Mouse (Mus musculus): ENCODE results near the gene Hic1. TPM values are rescaled to one million over a fixed set of nuclear protein-coding genes. Genes with fewer than 3 reads are reported as not detected.
"Not testable (repeated sequence)": the region's sequence is repeated elsewhere in the genome, so short reads cannot be mapped to it uniquely, and the experiment has no call there.

The Hic1 gene
- polyA plus RNA-seq, 1 experiment from 2014 or later, result 4.6 TPM

DNA sequence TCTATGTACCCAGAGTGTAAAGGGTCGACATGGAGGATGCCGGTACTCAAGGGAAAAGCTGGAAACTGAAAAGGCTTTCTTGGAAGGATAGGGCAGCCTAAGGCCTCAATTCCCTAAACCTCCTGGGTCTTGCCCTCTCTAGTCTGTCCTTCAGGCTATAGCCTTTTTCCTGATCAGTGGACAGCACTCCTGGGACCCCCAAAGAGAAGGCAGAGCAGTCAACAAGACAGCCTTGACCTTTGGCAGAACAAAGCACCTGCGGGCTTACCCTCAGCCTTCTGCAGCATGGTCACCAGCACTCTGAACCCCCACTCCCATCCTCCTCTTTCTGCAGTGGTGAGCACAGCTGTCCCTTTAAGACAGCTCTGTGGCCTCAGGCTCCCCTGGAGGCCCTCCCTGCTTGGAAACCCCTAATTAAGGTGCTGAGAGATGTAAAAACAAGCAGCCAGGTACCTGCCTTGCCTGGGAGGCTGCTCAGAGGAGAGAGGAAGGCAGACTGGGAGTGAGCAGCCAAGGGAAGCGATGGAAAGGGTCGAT is 21.7 kb upstream of the Hic1 start, which contains the start of gene Dph1:
Dph1 (minus strand) TSS at position 337 of the 537 bp plus-strand sequence.
- peaks cover 52% of the 10 kb centered on the region for H3K27me3 ChIP-seq (replicated peaks)
- 0 out of 2 replicates have a peak, but pooled peaks cover 2% of the 10 kb centered on the region for H3K36me3 ChIP-seq
- 58% methylated on average over 5 of the region's 5 CpGs for WGBS (ENCODE audit: insufficient replicate concordance)

DNA sequence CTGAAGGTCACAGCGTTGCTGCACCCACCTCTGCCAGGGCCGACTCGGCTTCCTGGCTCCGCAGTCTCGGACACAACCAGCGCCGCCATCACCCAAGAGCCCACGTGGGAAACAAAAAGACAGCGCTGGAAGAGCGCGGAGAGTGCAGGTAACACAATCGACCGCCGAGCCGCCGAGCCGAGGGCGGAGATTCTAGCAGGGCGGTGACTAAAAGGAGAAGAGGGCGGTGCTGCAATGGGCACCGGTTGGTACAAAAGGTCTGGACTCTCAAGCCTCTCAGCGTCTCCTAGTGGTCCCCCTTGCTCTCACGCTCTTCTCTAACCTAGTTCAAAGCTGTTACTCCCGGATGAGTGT is 21.0 kb upstream of the Hic1 start:
- peaks cover 45% of the 10 kb centered on the region for H3K27me3 ChIP-seq (replicated peaks)
- peaks cover 57% of the 10 kb centered on the region for H3K4me1 ChIP-seq
- peak overlapping the region; percentile 76 for H3K9ac ChIP-seq
- no peaks in the 10 kb centered on the region for H3K9me3 ChIP-seq (replicated peaks)
- peak overlapping the region; percentile 82 for H3K4me3 ChIP-seq
- ATAC-seq, result peak; percentile 79
- H3K4me2 ChIP-seq, result peak overlapping the region; percentile 90
- peaks cover 8% of the 10 kb centered on the region for H3K36me3 ChIP-seq
- H3K27ac ChIP-seq, result peak overlapping the region; percentile 84
- 2% methylated on average over 24 of the region's 24 CpGs for WGBS (ENCODE audit: insufficient replicate concordance)

More for the DNA sequence above, 21.7 kb upstream of the Hic1 start, which contains the start of gene Dph1:
- ATAC-seq, result no peak
- peaks cover 58% of the 10 kb centered on the region for H3K4me1 ChIP-seq
- H3K9me3 ChIP-seq (replicated peaks), result no peaks in the 10 kb centered on the region
- H3K4me3 ChIP-seq, result peak within 1 kb of the TSS; percentile 82
- peak within 1 kb of the TSS; percentile 90 for H3K4me2 ChIP-seq
- H3K27ac ChIP-seq, result peak within 1 kb of the TSS; percentile 84
- peak within 1 kb of the TSS; percentile 76 for H3K9ac ChIP-seq

DNA sequence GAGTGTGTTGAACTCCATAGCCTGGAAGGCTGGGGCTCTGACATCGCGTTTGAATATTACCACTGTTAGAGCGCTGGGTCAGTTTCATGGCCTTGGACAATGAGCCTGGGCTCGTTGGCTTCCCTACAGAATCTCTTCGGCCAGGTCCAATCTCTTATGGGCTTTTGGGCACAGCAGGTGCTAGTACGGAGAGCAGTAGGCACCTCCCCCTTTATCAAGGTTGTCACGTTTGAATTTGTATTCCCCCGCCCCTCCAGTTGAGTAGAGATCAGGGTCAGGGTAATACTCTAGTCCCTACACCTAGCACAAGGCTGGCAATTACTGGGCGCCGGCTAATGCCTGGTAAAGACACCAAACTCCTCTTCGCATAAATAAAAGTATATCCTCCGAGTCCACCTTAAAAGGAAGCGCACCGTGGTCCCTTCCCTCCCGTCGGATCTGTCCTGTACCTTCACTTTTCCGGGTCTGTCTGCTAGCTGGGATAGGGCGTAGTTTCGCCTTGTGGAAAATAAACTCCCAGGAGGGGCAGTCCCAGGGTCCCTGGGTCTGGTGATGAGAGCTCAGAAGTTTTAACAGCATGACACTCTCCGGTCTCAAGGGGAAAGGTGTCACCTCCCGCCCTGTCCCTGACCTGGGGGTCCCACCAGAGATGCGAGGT is 20.5 kb upstream of the Hic1 start:
- 0% methylated on average over 22 of the region's 22 CpGs for WGBS (ENCODE audit: insufficient replicate concordance)
- Histone ChIP-seq H3K4me3 (peak overlapping the region; percentile 82), H3K9ac (peak overlapping the region; percentile 76), H3K27ac (peak overlapping the region; percentile 84), H3K27me3 (replicated peaks) (peaks cover 40% of the 10 kb centered on the region), H3K4me1 (peaks cover 52% of the 10 kb centered on the region), H3K9me3 (replicated peaks) (no peaks in the 10 kb centered on the region), H3K4me2 (peak overlapping the region; percentile 90), H3K36me3 (peaks cover 13% of the 10 kb centered on the region)
- ATAC-seq, result peak; percentile 82

DNA sequence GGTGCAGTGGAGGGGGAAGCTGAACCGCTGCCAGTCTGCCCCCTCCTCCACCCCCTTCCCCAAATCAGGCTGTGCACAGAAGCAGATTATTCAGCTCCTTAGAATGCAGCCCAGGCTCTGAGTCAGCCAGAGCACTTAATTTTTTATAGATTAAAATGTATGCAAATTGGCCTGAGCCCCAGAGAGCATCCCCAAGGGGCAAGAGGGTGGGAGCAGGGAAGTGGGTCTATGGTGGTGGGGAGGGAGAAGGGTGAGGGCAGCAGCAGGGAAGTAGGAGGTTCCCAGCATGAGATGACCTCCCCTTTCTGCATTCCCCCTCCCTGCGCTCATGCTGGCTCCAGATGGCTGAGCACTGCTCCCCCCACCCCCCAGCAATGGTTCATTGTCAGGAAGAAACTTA is 15.7 kb upstream of the Hic1 start:
- 71% methylated on average over 2 of the region's 2 CpGs for WGBS (ENCODE audit: insufficient replicate concordance)
- Histone ChIP-seq H3K36me3 (peaks cover 61% of the 10 kb centered on the region), H3K9me3 (replicated peaks) (no peaks in the 10 kb centered on the region), H3K4me1 (peaks cover 18% of the 10 kb centered on the region), H3K9ac (no peak overlapping the region), H3K4me3 (no peak overlapping the region), H3K27me3 (replicated peaks) (no peaks in the 10 kb centered on the region), H3K4me2 (no peak overlapping the region), H3K27ac (no peak overlapping the region)
- no peak for ATAC-seq

DNA sequence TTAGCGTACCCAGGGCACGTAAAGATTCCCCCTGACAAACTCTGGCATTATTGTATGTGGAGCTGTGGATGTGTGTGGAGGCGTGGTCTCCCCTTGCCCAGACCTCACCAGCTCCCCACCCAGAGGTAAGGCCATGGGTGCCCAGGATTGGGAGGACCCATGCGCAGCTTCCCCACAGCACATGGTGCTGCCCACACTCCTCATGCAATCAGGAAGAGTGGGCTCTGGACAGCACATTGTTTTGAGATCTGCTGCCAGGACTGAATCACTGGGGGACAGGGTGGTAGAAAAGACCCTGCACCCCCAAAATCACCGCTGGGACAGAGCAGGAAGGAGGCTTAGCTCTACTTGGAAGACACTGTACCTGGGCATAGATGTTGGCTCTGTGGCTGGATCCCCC is 15.3 kb upstream of the Hic1 start:
- Histone ChIP-seq H3K27ac (no peak overlapping the region), H3K4me2 (no peak overlapping the region), H3K9ac (no peak overlapping the region), H3K4me3 (no peak overlapping the region), H3K4me1 (peaks cover 14% of the 10 kb centered on the region), H3K36me3 (peaks cover 63% of the 10 kb centered on the region), H3K9me3 (replicated peaks) (no peaks in the 10 kb centered on the region), H3K27me3 (replicated peaks) (no peaks in the 10 kb centered on the region)
- WGBS (ENCODE audit: insufficient replicate concordance), result 79% methylated on average over 5 of the region's 5 CpGs
- no peak for ATAC-seq

DNA sequence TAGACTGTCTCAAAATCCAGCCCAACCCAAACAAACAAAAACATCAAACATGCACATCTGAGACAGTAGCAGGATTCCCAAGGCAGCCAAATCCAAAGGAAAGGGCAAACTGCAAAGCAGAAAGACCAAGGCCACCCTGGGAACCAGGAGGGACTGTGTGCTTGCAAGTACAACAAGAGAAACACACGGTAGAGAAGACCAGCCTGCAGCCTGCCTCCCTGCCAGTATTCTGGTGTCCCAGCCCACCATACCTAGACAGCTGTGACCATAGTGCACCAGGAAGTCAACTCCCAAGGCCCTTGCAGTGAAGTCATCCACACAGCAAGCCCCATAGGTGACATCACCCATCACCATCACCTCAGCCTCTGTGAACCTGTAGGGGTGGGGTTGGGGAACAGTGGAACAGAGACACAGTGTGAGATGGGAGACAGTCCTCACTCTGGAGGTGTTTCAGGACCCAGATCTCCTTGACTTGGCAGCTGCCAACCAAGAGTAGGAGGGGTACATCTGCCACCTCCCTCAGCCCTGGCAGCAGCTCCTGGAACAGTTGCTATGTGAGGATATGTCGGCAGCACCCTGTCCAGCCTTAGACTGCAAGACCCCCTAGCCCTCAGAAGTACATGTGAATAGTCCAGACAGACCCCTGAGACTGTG is 14.7 kb upstream of the Hic1 start:
- H3K27ac ChIP-seq, result no peak overlapping the region
- 86% methylated on average over 2 of the region's 2 CpGs for WGBS (ENCODE audit: insufficient replicate concordance)
- no peak overlapping the region for H3K4me3 ChIP-seq
- peaks cover 65% of the 10 kb centered on the region for H3K36me3 ChIP-seq
- H3K4me2 ChIP-seq, result no peak overlapping the region
- no peak overlapping the region for H3K9ac ChIP-seq
- peaks cover 14% of the 10 kb centered on the region for H3K4me1 ChIP-seq
- H3K9me3 ChIP-seq (replicated peaks), result no peaks in the 10 kb centered on the region
- ATAC-seq, result no peak
- H3K27me3 ChIP-seq (replicated peaks), result no peaks in the 10 kb centered on the region

DNA sequence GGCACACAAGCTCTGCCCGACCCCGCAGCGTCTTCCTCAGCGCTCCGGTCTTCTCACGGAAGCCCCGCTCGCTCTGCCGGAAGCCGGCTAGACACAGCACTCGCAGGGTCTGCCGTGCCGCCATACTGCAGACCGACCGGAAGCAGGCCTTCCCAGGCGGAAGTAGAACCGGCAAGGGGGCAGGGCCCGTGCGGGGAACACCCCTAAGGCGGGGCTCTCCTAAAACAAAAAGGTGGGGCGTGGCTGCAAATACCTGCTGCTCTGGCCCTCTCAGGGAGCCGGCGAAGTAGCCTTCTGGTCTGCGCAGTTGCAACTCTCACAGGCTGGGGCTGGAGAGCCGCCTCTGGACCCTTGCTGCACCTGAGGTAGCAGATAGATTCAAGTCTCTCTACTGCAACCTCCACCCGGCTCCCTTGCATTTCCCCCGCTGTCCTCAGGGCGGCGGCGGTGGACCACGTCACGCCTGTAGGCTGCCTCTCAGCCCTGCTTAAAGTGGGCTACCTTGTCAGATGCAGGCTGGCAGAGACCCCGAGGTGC is 9.4 kb upstream of the Hic1 start, which contains the start of gene Ovca2:
Ovca2 (minus strand) TSS at position 164 of the 537 bp plus-strand sequence.
- peak within 1 kb of the TSS; percentile 78 for H3K9ac ChIP-seq
- peak within 1 kb of the TSS; percentile 73 for H3K4me3 ChIP-seq
- peaks cover 58% of the 10 kb centered on the region for H3K36me3 ChIP-seq
- H3K27ac ChIP-seq, result peak within 1 kb of the TSS; percentile 70
- H3K9me3 ChIP-seq (replicated peaks), result no peaks in the 10 kb centered on the region
- peaks cover 23% of the 10 kb centered on the region for H3K4me1 ChIP-seq
- ATAC-seq, result peak; percentile 94
- H3K27me3 ChIP-seq (replicated peaks), result peaks cover 15% of the 10 kb centered on the region
- WGBS (ENCODE audit: insufficient replicate concordance), result under 1% methylated on average over 33 of the region's 33 CpGs
- H3K4me2 ChIP-seq, result peak within 1 kb of the TSS; percentile 83

DNA sequence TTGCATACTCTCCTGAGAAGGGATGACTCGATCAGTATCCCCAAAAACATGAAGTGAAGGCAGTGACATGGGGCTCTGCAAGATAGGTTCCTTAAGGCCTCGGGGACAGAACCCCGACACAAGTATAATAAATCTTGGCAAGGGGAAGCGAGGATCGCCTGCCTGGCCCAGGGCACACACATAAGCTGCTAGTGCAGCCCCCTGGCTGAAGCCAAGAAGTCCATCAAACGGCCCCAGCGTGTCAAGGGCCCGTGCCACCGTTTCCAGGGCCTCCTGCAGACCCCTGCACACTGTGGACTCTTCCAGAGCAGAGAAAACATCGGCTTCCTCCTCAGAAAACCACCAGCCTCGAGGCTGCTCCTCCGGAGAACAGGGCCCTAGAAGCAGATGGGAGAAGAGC is 8.7 kb upstream of the Hic1 start:
- 39% methylated on average over 12 of the region's 12 CpGs for WGBS (ENCODE audit: insufficient replicate concordance)
- ATAC-seq, result no peak
- H3K9ac ChIP-seq, result peak overlapping the region; percentile 78

DNA sequence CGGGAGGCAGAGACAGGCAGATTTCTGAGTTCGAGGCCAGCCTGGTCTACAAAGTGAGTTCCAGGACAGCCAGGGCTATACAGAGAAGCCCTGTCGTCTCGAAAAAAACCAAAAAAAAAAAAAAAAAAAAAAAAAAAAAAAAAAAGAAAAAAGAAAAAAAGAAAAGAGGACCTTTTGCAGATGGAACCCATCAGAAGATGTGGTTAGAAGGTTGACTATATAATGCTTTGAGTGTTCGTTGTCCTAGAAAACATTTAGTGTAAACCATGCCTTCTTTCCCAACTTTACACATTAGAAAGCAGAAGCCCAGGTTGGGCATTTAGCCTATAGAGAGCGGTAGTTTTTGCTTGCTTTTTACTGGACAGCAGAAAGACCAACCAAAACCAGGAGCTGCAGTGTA is 5.3 kb upstream of the Hic1 start:
- H3K4me2 ChIP-seq; H3K4me3 ChIP-seq; H3K9ac ChIP-seq; ATAC-seq; H3K27ac ChIP-seq; H3K9me3 ChIP-seq (replicated peaks): not testable (repeated sequence)
- Histone ChIP-seq H3K27me3 (replicated peaks) (peaks cover 57% of the 10 kb centered on the region), H3K36me3 (peaks cover 19% of the 10 kb centered on the region), H3K4me1 (peaks cover 64% of the 10 kb centered on the region)
- WGBS (ENCODE audit: insufficient replicate concordance), result 52% methylated on average over 6 of the region's 6 CpGs

More for the DNA sequence above, 8.7 kb upstream of the Hic1 start:
- H3K27ac ChIP-seq, result peak overlapping the region; percentile 70; the same call in 1 of the 2 replicates
- H3K9me3 ChIP-seq (replicated peaks), result no peaks in the 10 kb centered on the region
- peaks cover 31% of the 10 kb centered on the region for H3K4me1 ChIP-seq
- H3K4me2 ChIP-seq, result peak overlapping the region; percentile 83
- H3K36me3 ChIP-seq, result peaks cover 50% of the 10 kb centered on the region
- peak overlapping the region; percentile 73 for H3K4me3 ChIP-seq
- peaks cover 22% of the 10 kb centered on the region for H3K27me3 ChIP-seq (replicated peaks)

DNA sequence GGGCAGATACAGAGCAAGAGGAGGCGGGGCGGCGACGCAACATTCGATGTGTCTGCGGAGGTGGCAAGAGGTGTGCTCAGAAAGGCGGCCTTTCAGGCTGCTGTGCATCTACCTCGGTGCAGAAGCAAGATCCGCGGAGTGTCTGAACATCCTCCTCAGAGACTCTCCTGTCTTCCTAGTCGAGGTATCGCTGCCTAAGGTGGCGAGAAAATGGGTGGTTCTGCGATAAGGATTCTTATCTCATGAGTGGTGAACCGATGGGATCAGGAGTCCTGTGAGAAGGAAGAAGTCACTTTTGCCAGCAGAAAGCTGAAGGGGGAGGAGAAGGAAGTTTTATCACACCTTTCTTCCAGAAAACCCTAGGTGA is 4.5 kb upstream of the Hic1 start:
- no peak for ATAC-seq
- Histone ChIP-seq H3K9me3 (replicated peaks) (no peaks in the 10 kb centered on the region), H3K36me3 (peaks cover 16% of the 10 kb centered on the region), H3K4me2 (peak overlapping the region; percentile 96), H3K27ac (no peak overlapping the region), H3K9ac (peak overlapping the region; percentile 47), H3K4me3 (peak overlapping the region; percentile 69), H3K4me1 (peaks cover 64% of the 10 kb centered on the region), H3K27me3 (replicated peaks) (peaks cover 64% of the 10 kb centered on the region)
- 1% methylated on average over 15 of the region's 15 CpGs for WGBS (ENCODE audit: insufficient replicate concordance)

DNA sequence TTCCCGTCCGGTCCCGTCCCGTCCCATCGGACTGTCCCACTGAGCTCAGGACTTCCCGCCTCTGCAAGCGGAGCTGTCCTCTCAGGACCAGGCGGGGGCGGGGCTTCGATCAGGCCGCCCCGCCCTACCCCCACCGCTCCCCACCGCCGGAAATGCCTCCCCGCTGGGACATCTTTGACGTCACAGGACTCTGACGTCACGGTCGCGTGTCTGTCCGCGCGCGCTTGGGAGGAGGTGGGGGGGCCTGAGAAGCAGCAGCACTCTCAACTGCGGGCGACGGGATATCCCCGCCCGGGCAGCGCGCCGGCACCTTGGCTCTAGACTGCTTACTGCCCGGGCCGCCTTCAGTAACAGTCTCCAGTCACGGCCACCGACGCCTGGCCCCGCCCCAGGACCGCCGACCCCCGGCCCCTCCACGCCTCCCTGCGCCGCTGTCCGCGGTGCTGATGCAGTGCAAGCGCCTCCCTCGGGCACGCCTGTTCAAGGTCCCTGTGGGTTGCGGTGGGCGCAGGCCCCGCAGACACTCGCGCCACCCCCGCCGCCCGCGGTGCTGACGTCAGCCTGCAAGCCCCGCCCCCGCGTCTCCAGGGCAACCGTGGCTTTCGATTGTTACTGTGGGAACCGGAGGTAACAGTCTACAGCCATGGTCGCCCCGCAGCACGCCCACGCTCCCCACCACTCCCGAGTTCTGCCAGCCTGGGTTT is 3.9 kb upstream of the Hic1 start:
- no peak overlapping the region for H3K27ac ChIP-seq
- H3K4me2 ChIP-seq, result peak overlapping the region; percentile 96
- peaks cover 68% of the 10 kb centered on the region for H3K4me1 ChIP-seq
- peaks cover 70% of the 10 kb centered on the region for H3K27me3 ChIP-seq (replicated peaks)
- H3K4me3 ChIP-seq, result peak overlapping the region; percentile 69
- H3K9ac ChIP-seq, result peak overlapping the region; percentile 47
- peaks cover 16% of the 10 kb centered on the region for H3K36me3 ChIP-seq
- ATAC-seq, result peak; percentile 62
- WGBS (ENCODE audit: insufficient replicate concordance), result under 1% methylated on average over 70 of the region's 71 CpGs
- no peaks in the 10 kb centered on the region for H3K9me3 ChIP-seq (replicated peaks)

Data from liver, embryonic 12.5 days (tissue).